Mouse (Mus musculus): Measurements from ENCODE around the gene Mastl.

Gene Mastl

GRCm38 (mm10) chr2:23155777-23156607, at the start of gene Mastl, which contains the start of gene Yme1l1:
Mastl (minus strand) TSS chr2:23156024.
Yme1l1 (plus strand) TSS chr2:23156369.
- DNase-seq (ENCODE audit: low read depth, low spot score), result peak; percentile 97

GRCm38 (mm10) chr2:23202900-23203670, 47.3 kb upstream of the Mastl start:
- no peak for DNase-seq (ENCODE audit: low read depth, low spot score)

GRCm38 (mm10) chr2:23201034-23201433, 45.2 kb upstream of the Mastl start:
- no peak for DNase-seq (ENCODE audit: low read depth, low spot score)

GRCm38 (mm10) chr2:23194366-23194765, 38.5 kb upstream of the Mastl start:
- DNase-seq (ENCODE audit: low read depth, low spot score), result no peak

GRCm38 (mm10) chr2:23172305-23172704, 16.5 kb upstream of the Mastl start:
- no peak for DNase-seq (ENCODE audit: low read depth, low spot score)

GRCm38 (mm10) chr2:23156608-23157081, 821 bp upstream of the Mastl start:
- DNase-seq (ENCODE audit: low read depth, low spot score), result no peak

- peak; percentile 65 for DNase-seq (ENCODE audit: low read depth, low spot score)
Observed at GRCm38 (mm10) chr2:23155199-23155621, 614 bp downstream of the Mastl start.

GRCm38 (mm10) chr2:23119573-23119972, 36.3 kb downstream of the Mastl start:
- no peak for DNase-seq (ENCODE audit: low read depth, low spot score)

- DNase-seq (ENCODE audit: low read depth, low spot score), result no peak
Observed at GRCm38 (mm10) chr2:23102266-23102665, 53.6 kb downstream of the Mastl start.

- DNase-seq (ENCODE audit: low read depth, low spot score), result no peak
Observed at GRCm38 (mm10) chr2:23097028-23097427, 58.8 kb downstream of the Mastl start.

GRCm38 (mm10) chr2:23092216-23092615, 63.6 kb downstream of the Mastl start:
- peak; percentile 61 for DNase-seq (ENCODE audit: low read depth, low spot score)

GRCm38 (mm10) chr2:23084540-23084939, 71.3 kb downstream of the Mastl start:
- DNase-seq (ENCODE audit: low read depth, low spot score), result no peak

- no peak for DNase-seq (ENCODE audit: low read depth, low spot score)
Observed at GRCm38 (mm10) chr2:23078588-23078987, 77.2 kb downstream of the Mastl start.

GRCm38 (mm10) chr2:23077693-23078092, 78.1 kb downstream of the Mastl start:
- no peak for DNase-seq (ENCODE audit: low read depth, low spot score)

GRCm38 (mm10) chr2:23076783-23077182, 79.0 kb downstream of the Mastl start:
- peak; percentile 65 for DNase-seq (ENCODE audit: low read depth, low spot score)

GRCm38 (mm10) chr2:23075846-23076245, 80.0 kb downstream of the Mastl start:
- DNase-seq (ENCODE audit: low read depth, low spot score), result no peak

GRCm38 (mm10) chr2:23071406-23071805, 84.4 kb downstream of the Mastl start:
- no peak for DNase-seq (ENCODE audit: low read depth, low spot score)

GRCm38 (mm10) chr2:23070491-23070890, 85.3 kb downstream of the Mastl start:
- DNase-seq (ENCODE audit: low read depth, low spot score), result no peak

GRCm38 (mm10) chr2:23068894-23069744, 86.7 kb downstream of the Mastl start:
- peak; percentile 89 for DNase-seq (ENCODE audit: low read depth, low spot score)

GRCm38 (mm10) chr2:23068370-23068737, 87.5 kb downstream of the Mastl start:
- no peak for DNase-seq (ENCODE audit: low read depth, low spot score)

- peak; percentile 97 for DNase-seq (ENCODE audit: low read depth, low spot score)
Observed at GRCm38 (mm10) chr2:23067552-23068369, 88.1 kb downstream of the Mastl start, which contains the start of gene Acbd5. Acbd5 (plus strand) TSS chr2:23068167.
